Mouse (Mus musculus) embryonic facial prominence, embryonic 11.5 days (tissue): ENCODE data around the gene 4930548H24Rik. TPM values are rescaled to one million over a fixed set of nuclear protein-coding genes. Genes with fewer than 3 reads are reported as not detected.
"Not testable (repeated sequence)": the region's sequence is repeated elsewhere in the genome, so short reads cannot be mapped to it uniquely, and the experiment has no call there.

Source experiments
- ATAC-seq: fragments of 200-750 bp; cut with Nextera tagmentation; replicated peaks from 2 replicates; pipeline ENCODE4 v1.8.0; 2017; ENCODE audit warnings: low read depth; ENCODE audit not compliant: insufficient number of reproducible peaks, low FRiP score, low TSS enrichment
- DNase-seq: peaks from one replicate; pipeline ENCODE4 v3.0.0-alpha.2; 2015; ENCODE audit warnings: low spot score
- H3K27ac ChIP-seq: fragments of 300-500 bp; sonication (generic); replicated peaks from 2 replicates; pipeline ENCODE4 v1.5.1; 2014; ENCODE audit warnings: mild to moderate bottlenecking, low read depth, low read length, control low read depth
- H3K27me3 ChIP-seq: fragments of 300-500 bp; sonication (generic); 2 replicates; pipeline ENCODE4 v1.6.1; 2014; ENCODE audit warnings: mild to moderate bottlenecking, low read length, moderate library complexity, mixed read lengths; ENCODE audit not compliant: control insufficient read depth, insufficient read depth
- H3K36me3 ChIP-seq: fragments of 300-500 bp; sonication (generic); replicated peaks from 2 replicates; pipeline ENCODE4 v1.6.1; 2014; ENCODE audit warnings: low read depth, mild to moderate bottlenecking, low read length, moderate library complexity, mixed read lengths; ENCODE audit not compliant: control insufficient read depth, insufficient read depth
- H3K4me1 ChIP-seq: fragments of 300-500 bp; sonication (generic); 2 replicates; pipeline ENCODE4 v1.6.1; 2014; ENCODE audit warnings: low read length, mixed read lengths; ENCODE audit not compliant: control insufficient read depth, insufficient read depth
- H3K4me2 ChIP-seq: fragments of 300-500 bp; sonication (generic); 2 replicates; pipeline ENCODE4 v1.6.1; 2014; ENCODE audit warnings: low read depth, mild to moderate bottlenecking, control low read depth, low read length, moderate library complexity
- H3K4me3 ChIP-seq: fragments of 300-500 bp; sonication (generic); 2 replicates; pipeline ENCODE4 v1.5.1; 2014; ENCODE audit warnings: low read depth, low read length, control low read depth
- H3K9ac ChIP-seq: fragments of 300-500 bp; sonication (generic); replicated peaks from 2 replicates; pipeline ENCODE4 v1.6.1; 2014; ENCODE audit warnings: mild to moderate bottlenecking, control low read depth, low read length
- H3K9me3 ChIP-seq: fragments of 300-500 bp; sonication (generic); replicated peaks from 2 replicates; pipeline ENCODE4 v1.6.1; 2016; ENCODE audit warnings: mild to moderate bottlenecking, low read length, inconsistent platforms, mixed read lengths; ENCODE audit not compliant: control insufficient read depth
- WGBS: fragments of 180-500 bp; shearing (Covaris S2); extraction: QIAGEN DNeasy Blood & Tissue Kit; methylation state at CpG from one replicate; pipeline ENCODE4 v1.1.7; 2014; 5-methylcytosine and 5-hydroxymethylcytosine counted together
- polyA plus RNA-seq: library from polyadenylated mRNA; unstranded; fragments of >200 nt; fragmentation: Nextera tagmentation; extraction: Ambion mirVana; gene quantifications from 2 replicates; pipeline ENCODE4 v1.2.1, GENCODE M21; 2014

Gene 4930548H24Rik
- polyA plus RNA-seq, 1 experiment from 2014 or later: not detected

DNA sequence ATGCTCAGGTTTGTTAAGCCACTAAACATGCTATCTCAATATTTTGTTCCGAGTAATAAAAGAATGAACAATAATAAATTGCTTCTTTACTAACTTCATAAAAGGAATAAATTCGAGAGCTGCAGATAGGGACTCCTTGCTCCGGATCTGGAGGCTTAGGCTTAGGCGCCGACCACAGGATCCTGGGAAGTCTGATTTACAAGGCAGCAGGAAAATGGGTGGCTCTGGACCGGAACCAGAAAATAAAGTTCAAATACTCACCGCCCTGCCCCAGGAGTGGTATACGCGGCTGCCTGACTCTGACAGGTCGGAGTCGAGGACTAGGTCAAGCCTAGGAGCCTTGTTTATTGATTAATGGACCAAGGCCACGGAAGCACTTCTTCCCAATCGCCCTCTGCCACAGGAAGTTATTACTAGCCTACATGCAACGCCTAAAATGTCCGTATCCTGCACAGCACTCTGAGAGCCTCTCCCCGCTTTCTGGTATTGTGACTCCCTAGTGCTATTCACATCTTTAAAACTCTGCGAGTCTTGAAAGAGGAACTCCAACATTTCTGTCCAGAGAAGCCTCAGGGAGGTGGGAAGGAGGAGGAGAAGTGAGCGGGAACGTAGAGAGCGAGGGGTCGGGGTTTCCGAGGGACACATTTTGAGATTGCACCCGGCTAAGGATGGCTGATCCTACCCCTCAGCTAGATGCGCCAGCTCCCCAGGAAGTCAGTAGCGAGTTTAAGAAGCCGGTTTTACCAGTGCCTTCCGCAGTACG, 41.0 kb downstream of the 4930548H24Rik start, which contains the start of gene Slc4a1ap:
TSS of gene Slc4a1ap (plus strand) at position 642 of the 763 bp plus-strand sequence.
- WGBS: under 1% methylated on average over 28 of the region's 28 CpGs
- peaks cover 2% of the 10 kb centered on the region for H3K36me3 ChIP-seq
- peak within 1 kb of the TSS; percentile 68; the same call in 1 of the 2 replicates for H3K27ac ChIP-seq
- no peaks in the 10 kb centered on the region for H3K27me3 ChIP-seq
- H3K9me3 ChIP-seq: no peaks in the 10 kb centered on the region
- peak within 1 kb of the TSS; percentile 93 for H3K4me3 ChIP-seq
- H3K4me2 ChIP-seq: peak within 1 kb of the TSS; percentile 87
- no peaks in the 10 kb centered on the region for H3K4me1 ChIP-seq
- DNase-seq: peak; percentile 79
- peak; percentile 83; the same call in 1 of the 2 replicates for ATAC-seq
- H3K9ac ChIP-seq: peak within 1 kb of the TSS; percentile 78

GRCm38 (mm10) chr5:31527117-31527680, 41.7 kb downstream of the 4930548H24Rik start:
- Histone ChIP-seq H3K4me2 (peak overlapping the region; percentile 87), H3K9me3 (no peaks in the 10 kb centered on the region), H3K4me1 (no peaks in the 10 kb centered on the region), H3K27me3 (no peaks in the 10 kb centered on the region), H3K27ac (0 out of 2 replicates have a peak overlapping the region, but pooled peaks have one; percentile 68), H3K36me3 (peaks cover 2% of the 10 kb centered on the region), H3K9ac (peak overlapping the region; percentile 78), H3K4me3 (peak overlapping the region; percentile 93)
- ATAC-seq: 0 out of 2 replicates have a peak, but pooled peaks have one; percentile 39
- DNase-seq: no peak
- 3% methylated on average over 40 of the region's 40 CpGs for WGBS

DNA sequence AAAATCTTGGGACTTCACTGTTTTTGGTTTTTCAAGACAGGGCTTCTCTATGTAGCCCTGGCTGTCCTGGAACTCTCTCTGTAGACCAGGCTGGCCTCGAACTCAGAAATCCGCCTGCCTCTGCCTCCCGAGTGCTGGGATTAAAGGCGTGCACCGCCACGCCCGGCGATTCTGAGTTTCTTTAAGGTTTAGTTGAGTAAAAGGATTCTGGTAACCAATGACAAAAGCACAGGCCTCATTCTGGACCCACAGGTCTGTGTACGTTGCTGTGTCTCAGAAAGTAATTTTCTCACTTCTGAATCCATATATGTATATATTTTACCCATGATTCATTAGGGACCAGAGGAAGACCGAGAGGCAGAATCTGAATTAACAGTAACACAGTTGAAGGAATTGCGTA, 42.2 kb downstream of the 4930548H24Rik start, which contains the start of gene Supt7l:
TSS of gene Supt7l (minus strand) at position 101 of the 400 bp plus-strand sequence.
- not testable (repeated sequence) for H3K36me3 ChIP-seq, H3K27me3 ChIP-seq, H3K4me1 ChIP-seq, ATAC-seq, H3K9me3 ChIP-seq, DNase-seq
- Histone ChIP-seq H3K27ac (peak within 1 kb of the TSS; percentile 68; the same call in 1 of the 2 replicates), H3K4me2 (peak within 1 kb of the TSS; percentile 87), H3K9ac (peak within 1 kb of the TSS; percentile 78), H3K4me3 (peak within 1 kb of the TSS; percentile 93)
- WGBS: 79% methylated on average over 11 of the region's 11 CpGs

DNA sequence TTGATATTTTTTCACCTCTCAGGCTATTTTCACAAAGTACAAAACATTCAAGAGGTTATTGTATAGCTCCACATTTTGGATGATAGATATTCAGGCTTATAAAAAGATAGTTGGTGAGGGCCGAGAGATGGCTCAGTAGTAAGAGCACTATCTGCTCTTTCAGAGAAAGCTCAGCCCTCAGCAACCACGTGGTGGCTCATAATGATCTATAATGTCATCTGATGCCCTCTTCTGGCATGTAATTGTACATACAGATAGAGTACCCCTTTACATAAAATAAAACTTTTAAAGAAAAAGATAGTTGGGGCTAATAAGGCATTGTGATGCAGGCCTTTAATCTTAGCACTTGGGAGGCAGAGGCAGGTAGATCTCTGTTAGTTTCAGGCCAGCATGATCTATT, 43.0 kb downstream of the 4930548H24Rik start:
- Histone ChIP-seq H3K4me2 (no peak overlapping the region), H3K27me3 (no peaks in the 10 kb centered on the region), H3K4me1 (no peaks in the 10 kb centered on the region), H3K27ac (no peak overlapping the region), H3K9me3 (no peaks in the 10 kb centered on the region), H3K9ac (no peak overlapping the region), H3K4me3 (no peak overlapping the region), H3K36me3 (peaks cover 2% of the 10 kb centered on the region)
- ATAC-seq (no peak), DNase-seq (no peak)
- WGBS: 65% methylated on average over 2 of the region's 2 CpGs

- no peaks in the 10 kb centered on the region for H3K9me3 ChIP-seq
- no peaks in the 10 kb centered on the region for H3K4me1 ChIP-seq
- DNase-seq (peak; percentile 7), ATAC-seq (no peak)
- no peak overlapping the region for H3K27ac ChIP-seq
- no peaks in the 10 kb centered on the region for H3K27me3 ChIP-seq
- H3K4me3 ChIP-seq: no peak overlapping the region
- H3K9ac ChIP-seq: no peak overlapping the region
- H3K36me3 ChIP-seq: peaks cover 2% of the 10 kb centered on the region
- no peak overlapping the region for H3K4me2 ChIP-seq
- 92% methylated on average over 2 of the region's 2 CpGs for WGBS
Measured at GRCm38 (mm10) chr5:31535228-31535627, 49.7 kb downstream of the 4930548H24Rik start.

Other genes with a start within 250 kb of the 4930548H24Rik start
- gene Nrbp1, start 244.9 kb upstream of the 4930548H24Rik start, polyA plus RNA-seq: 138 and 140 TPM in 2 replicates
- gene Gm9970, start 244.5 kb upstream of the 4930548H24Rik start, polyA plus RNA-seq: 0.57 and 0.58 TPM in 2 replicates
- 12.4 and 14.6 TPM in 2 replicates for gene Krtcap3, start 234.0 kb upstream of the 4930548H24Rik start, polyA plus RNA-seq
- 31.2 and 38.6 TPM in 2 replicates for gene Ift172, start 194.6 kb upstream of the 4930548H24Rik start, polyA plus RNA-seq
- 58.2 and 67.5 TPM in 2 replicates for gene Fndc4, start 189.7 kb upstream of the 4930548H24Rik start, polyA plus RNA-seq
- gene Gckr, start 188.3 kb upstream of the 4930548H24Rik start, polyA plus RNA-seq: 0.48 and 0.49 TPM in 2 replicates
- 60.0 and 63.7 TPM in 2 replicates for gene Zfp512, start 33.3 kb upstream of the 4930548H24Rik start, polyA plus RNA-seq
- 77.7 and 85.2 TPM in 2 replicates for gene Gpn1, start 9.0 kb downstream of the 4930548H24Rik start, polyA plus RNA-seq
- 26.2 and 29.5 TPM in 2 replicates for gene Slc4a1ap, start 41.3 kb downstream of the 4930548H24Rik start, polyA plus RNA-seq
- gene Supt7l, start 42.1 kb downstream of the 4930548H24Rik start, polyA plus RNA-seq: 17.8 and 18.8 TPM in 2 replicates
- gene Mrpl33, start 111.2 kb downstream of the 4930548H24Rik start, polyA plus RNA-seq: 245 and 246 TPM in 2 replicates
- gene Rbks, start 211.9 kb downstream of the 4930548H24Rik start, polyA plus RNA-seq: 3.0 and 3.2 TPM in 2 replicates
- 32.4 and 38.8 TPM in 2 replicates for gene Babam2, start 211.9 kb downstream of the 4930548H24Rik start, polyA plus RNA-seq